Mouse (Mus musculus) monocyte, adult 5-6 weeks (primary cell): ENCODE measurements around the gene Pofut2. TPM values are rescaled to one million over a fixed set of nuclear protein-coding genes. Genes with fewer than 3 reads are reported as not detected.

Source experiments
- ATAC-seq: fragments of 153-309, 156-312 bp; replicated peaks from 2 replicates; pipeline ENCODE4 v1.8.0; 2017; ENCODE audit warnings: mild to moderate bottlenecking; ENCODE audit not compliant: low TSS enrichment, insufficient number of reproducible peaks, severe bottlenecking, poor library complexity, low FRiP score
- total RNA-seq: library from RNA; stranded (forward); fragments of 200-1000, 200-491, 200-594 nt; gene quantifications from 3 replicates; pipeline ENCODE4 v1.2.3, GENCODE M21; 2017

The Pofut2 gene
- total RNA-seq, 1 experiment from 2014 or later = 16.3 TPM

GRCm38 (mm10) chr10:77300237-77300933, 41.4 kb downstream of the Pofut2 start:
- ATAC-seq = no peak

- ATAC-seq = no peak
These were observed 41.9 kb downstream of the Pofut2 start for GRCm38 (mm10) chr10:77300934-77301297.

GRCm38 (mm10) chr10:77304362-77304761, 45.3 kb downstream of the Pofut2 start:
- no peak for ATAC-seq

- no peak for ATAC-seq
These were observed 46.0 kb downstream of the Pofut2 start for GRCm38 (mm10) chr10:77304840-77305533.

GRCm38 (mm10) chr10:77305766-77306165, 46.7 kb downstream of the Pofut2 start:
- no peak for ATAC-seq

- no peak for ATAC-seq
These were observed 50.0 kb downstream of the Pofut2 start for GRCm38 (mm10) chr10:77308978-77309377.

GRCm38 (mm10) chr10:77314711-77315266, 55.8 kb downstream of the Pofut2 start:
- ATAC-seq = no peak

- ATAC-seq = no peak
These were observed 56.7 kb downstream of the Pofut2 start for GRCm38 (mm10) chr10:77315682-77316081.

Other genes with a start within 250 kb of the Pofut2 start
- gene Slc19a1, start 227.0 kb upstream of the Pofut2 start, total RNA-seq = 0.38 to 5.1 TPM (median 1.5 TPM) in 3 replicates
- gene Col18a1, start 92.7 kb upstream of the Pofut2 start, total RNA-seq = not detected in 3 replicates
- gene Adarb1, start 159.1 kb downstream of the Pofut2 start, total RNA-seq = 0.11 to 1.6 TPM (median 0.38 TPM) in 3 replicates